Mouse (Mus musculus): Measurements from ENCODE around the gene Eda. TPM values are rescaled to one million over a fixed set of nuclear protein-coding genes. Genes with fewer than 3 reads are reported as not detected.
A peak's percentile ranks its signal among the peaks of the same experiment; 100 is the strongest.

Eda gene
- 3.2 and 3.6 TPM in 2 replicates for polyA plus RNA-seq (2012; rRNA removed)

GRCm38 (mm10) chrX:99975250-99975984 lies at the start of gene Eda:
Gene Eda (plus strand): TSS chrX:99975606.
- DNase-seq (ENCODE audit: extremely low spot score in 1 of 2, low spot score in 1 of 2), result peak; percentile 10 to 78

GRCm38 (mm10) chrX:99961002-99961401 lies 14.4 kb upstream of the Eda start:
- DNase-seq (ENCODE audit: extremely low spot score in 1 of 2, low spot score in 1 of 2), result no peak

GRCm38 (mm10) chrX:99970111-99970510 lies 5.3 kb upstream of the Eda start:
- DNase-seq (ENCODE audit: extremely low spot score in 1 of 2, low spot score in 1 of 2), result no peak

- DNase-seq (ENCODE audit: extremely low spot score in 1 of 2, low spot score in 1 of 2), result no peak
Measured at GRCm38 (mm10) chrX:99974381-99974780, 1.0 kb upstream of the Eda start.

GRCm38 (mm10) chrX:99974803-99975202 lies 603 bp upstream of the Eda start:
- DNase-seq (ENCODE audit: extremely low spot score in 1 of 2, low spot score in 1 of 2), result no peak

GRCm38 (mm10) chrX:99975985-99976924 lies 849 bp downstream of the Eda start:
- no peak for DNase-seq (ENCODE audit: extremely low spot score in 1 of 2, low spot score in 1 of 2)

GRCm38 (mm10) chrX:99978354-99978753 lies 2.9 kb downstream of the Eda start:
- peak in 1 of 2 experiments; percentile 14 for DNase-seq (ENCODE audit: extremely low spot score in 1 of 2, low spot score in 1 of 2)

- DNase-seq (ENCODE audit: extremely low spot score in 1 of 2, low spot score in 1 of 2), result no peak
Measured at GRCm38 (mm10) chrX:99993434-99993833, 18.0 kb downstream of the Eda start.

- no peak for DNase-seq (ENCODE audit: extremely low spot score in 1 of 2, low spot score in 1 of 2)
Measured at GRCm38 (mm10) chrX:99999342-99999741, 23.9 kb downstream of the Eda start.

- DNase-seq (ENCODE audit: extremely low spot score in 1 of 2, low spot score in 1 of 2), result no peak
Measured at GRCm38 (mm10) chrX:100118362-100118761, 143.0 kb downstream of the Eda start.

GRCm38 (mm10) chrX:100195286-100195685 lies 219.9 kb downstream of the Eda start:
- no peak for DNase-seq (ENCODE audit: extremely low spot score in 1 of 2, low spot score in 1 of 2)

GRCm38 (mm10) chrX:100313652-100314051 lies 338.2 kb downstream of the Eda start:
- no peak for DNase-seq (ENCODE audit: extremely low spot score in 1 of 2, low spot score in 1 of 2)

GRCm38 (mm10) chrX:100314172-100314902 lies 338.9 kb downstream of the Eda start:
- DNase-seq (ENCODE audit: extremely low spot score in 1 of 2, low spot score in 1 of 2), result no peak

- no peak for DNase-seq (ENCODE audit: extremely low spot score in 1 of 2, low spot score in 1 of 2)
Measured at GRCm38 (mm10) chrX:100340687-100341086, 365.3 kb downstream of the Eda start.

GRCm38 (mm10) chrX:100344433-100344832 lies 369.0 kb downstream of the Eda start:
- no peak for DNase-seq (ENCODE audit: extremely low spot score in 1 of 2, low spot score in 1 of 2)

GRCm38 (mm10) chrX:100356974-100357373 lies 381.6 kb downstream of the Eda start:
- DNase-seq (ENCODE audit: extremely low spot score in 1 of 2, low spot score in 1 of 2), result no peak

GRCm38 (mm10) chrX:100389887-100390286 lies 414.5 kb downstream of the Eda start:
- DNase-seq (ENCODE audit: extremely low spot score in 1 of 2, low spot score in 1 of 2), result no peak

- DNase-seq (ENCODE audit: extremely low spot score in 1 of 2, low spot score in 1 of 2), result peak in 1 of 2 experiments; percentile 42
Measured at GRCm38 (mm10) chrX:100392304-100392703, 416.9 kb downstream of the Eda start.

- DNase-seq (ENCODE audit: extremely low spot score in 1 of 2, low spot score in 1 of 2), result peak in 1 of 2 experiments; percentile 2
Measured at GRCm38 (mm10) chrX:100394223-100394861, 418.9 kb downstream of the Eda start.

GRCm38 (mm10) chrX:100395026-100395425 lies 419.6 kb downstream of the Eda start:
- no peak for DNase-seq (ENCODE audit: extremely low spot score in 1 of 2, low spot score in 1 of 2)

Data from frontal cortex, adult 2 months (tissue).